Mouse (Mus musculus) left cerebral cortex, adult 18-20 months (tissue): ENCODE measurements around the gene Jph2. TPM values are rescaled to one million over a fixed set of nuclear protein-coding genes. Genes with fewer than 3 reads are reported as not detected.

Source experiments
- DNase-seq, 2 experiments: peaks; one replicate each; pipeline ENCODE4 v3.0.0; 2021 to 2022; ENCODE audit warnings: low spot score in 2 of 2, mixed read lengths in 1 of 2
- total RNA-seq, 2 experiments: library from RNA; stranded (reverse); gene quantifications; 2 replicates each; pipeline ENCODE4 v1.2.3; 2021

The Jph2 gene
- total RNA-seq, 2 experiments from 2014 or later, result 0.56 to 0.58 TPM

DNA sequence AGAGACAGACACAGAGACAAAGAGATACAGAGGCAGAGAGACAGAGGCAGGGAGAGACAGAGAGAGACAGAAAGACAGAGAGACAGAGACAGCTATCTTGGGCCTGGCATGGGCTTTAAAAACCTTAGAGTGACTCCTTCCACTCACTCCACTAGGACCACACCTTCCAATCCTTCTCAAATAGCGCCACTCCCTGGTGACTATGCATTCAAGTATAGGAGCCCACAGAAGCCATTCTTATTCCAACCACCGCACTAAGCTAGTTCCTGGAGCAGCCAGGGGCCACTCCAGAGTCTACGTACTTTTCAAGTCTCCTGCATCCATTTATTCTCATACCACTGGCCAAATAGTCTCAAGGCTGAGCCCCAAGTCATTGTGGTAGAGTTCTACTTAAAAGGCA, 79.0 kb downstream of the Jph2 start:
- DNase-seq, result no peak

DNA sequence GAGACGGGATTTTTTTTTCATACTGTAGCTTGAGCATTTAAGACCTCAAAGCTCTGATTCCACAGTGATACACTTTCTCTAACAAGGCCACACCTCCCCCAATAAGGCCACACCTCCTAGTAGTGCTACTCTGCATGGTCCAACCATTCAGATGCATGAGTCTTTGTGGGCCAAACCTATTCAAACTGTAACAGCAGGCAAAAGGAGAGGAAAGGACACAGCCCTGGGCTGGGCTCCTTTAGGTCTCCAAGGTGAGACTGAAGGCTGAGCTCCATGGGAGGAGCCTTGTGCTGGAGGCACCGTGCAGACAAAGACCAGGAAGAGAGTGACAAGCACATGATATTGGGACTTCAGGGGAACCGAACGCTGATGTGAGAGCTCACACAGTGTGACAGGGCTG, 80.5 kb downstream of the Jph2 start:
- DNase-seq, result no peak

DNA sequence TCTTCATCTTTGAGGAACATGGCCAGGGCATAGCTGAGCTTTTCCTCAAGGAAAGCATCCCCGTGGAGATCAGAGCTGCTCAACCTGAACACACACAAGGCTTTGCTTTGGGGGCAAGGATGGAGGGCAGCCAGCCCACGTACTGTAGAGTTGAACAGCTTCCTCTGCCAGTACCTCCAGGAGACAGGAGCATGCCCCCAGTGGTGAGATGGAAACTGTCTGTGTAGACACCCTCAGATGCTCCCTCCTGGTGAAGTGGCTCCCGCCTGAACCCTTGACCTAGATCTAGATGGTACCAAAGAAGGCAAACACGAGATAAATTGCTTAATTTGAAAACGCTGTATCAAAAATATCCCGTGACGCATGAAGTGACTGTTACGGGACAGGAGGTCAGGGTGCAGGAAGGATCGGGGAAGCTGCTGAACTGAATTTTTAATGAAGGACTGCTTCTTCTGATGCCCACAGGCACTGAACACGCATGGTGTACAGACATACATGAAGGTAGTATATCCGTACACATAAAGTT, 87.6 kb downstream of the Jph2 start:
- DNase-seq, result no peak

DNA sequence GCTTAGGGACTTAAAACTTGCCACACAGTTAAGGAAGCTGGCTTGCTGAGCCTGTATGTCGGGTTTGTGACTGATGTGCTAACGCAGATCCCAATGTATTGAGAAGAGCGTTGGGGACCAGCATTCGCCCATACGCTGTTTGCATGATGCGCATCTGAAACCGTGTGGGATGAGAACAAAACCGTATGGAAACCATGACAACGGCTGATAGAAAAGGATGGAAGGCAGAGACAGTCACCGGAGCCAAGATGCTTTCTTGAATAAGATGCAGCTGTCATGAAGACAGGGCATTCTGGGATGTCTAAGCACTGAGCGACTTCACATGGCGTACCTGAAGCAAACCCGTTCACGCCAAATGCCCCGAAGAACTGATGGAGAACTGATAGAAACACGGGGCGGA, 88.4 kb downstream of the Jph2 start:
- peak in 1 of 2 experiments; percentile 43 for DNase-seq

DNA sequence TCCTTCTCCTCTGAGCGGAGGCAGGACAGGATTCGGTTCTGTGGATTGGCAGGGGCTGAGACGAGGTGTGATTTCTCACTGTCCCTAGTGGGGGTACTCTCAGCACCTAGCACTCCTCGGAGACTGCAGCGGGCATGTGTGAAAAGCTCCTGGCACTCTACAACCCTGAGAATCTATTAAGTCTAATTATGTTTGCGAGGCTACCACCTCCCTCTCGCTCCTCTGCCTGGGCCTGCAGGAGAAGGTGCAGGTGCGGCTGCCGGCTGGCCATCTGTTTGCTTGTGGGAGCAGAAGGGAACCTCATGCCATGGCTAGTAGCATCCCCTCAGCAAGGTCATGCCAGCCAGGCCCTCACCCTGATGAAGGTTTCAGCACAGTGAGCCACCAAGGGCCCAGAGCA, 94.8 kb downstream of the Jph2 start:
- DNase-seq, result no peak

DNA sequence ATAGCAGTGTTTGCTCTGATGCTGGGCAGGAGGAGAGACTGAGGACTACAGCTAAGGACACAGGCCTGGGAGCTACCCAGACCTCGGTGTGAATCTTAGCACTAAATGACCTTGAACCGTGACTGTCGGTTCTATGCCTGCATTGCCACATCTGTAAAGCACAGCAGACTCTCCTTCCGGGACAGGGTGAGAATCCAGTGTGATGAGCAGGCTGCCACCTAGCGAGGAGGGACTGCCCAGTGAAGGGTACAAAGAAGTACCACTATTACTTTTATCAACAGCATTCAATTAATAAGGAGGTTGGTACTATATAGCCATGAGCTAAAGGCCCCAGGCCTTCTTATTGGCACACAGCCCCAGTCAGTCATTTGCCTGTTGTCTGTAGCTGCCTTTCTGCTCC, 96.2 kb downstream of the Jph2 start:
- no peak for DNase-seq

DNA sequence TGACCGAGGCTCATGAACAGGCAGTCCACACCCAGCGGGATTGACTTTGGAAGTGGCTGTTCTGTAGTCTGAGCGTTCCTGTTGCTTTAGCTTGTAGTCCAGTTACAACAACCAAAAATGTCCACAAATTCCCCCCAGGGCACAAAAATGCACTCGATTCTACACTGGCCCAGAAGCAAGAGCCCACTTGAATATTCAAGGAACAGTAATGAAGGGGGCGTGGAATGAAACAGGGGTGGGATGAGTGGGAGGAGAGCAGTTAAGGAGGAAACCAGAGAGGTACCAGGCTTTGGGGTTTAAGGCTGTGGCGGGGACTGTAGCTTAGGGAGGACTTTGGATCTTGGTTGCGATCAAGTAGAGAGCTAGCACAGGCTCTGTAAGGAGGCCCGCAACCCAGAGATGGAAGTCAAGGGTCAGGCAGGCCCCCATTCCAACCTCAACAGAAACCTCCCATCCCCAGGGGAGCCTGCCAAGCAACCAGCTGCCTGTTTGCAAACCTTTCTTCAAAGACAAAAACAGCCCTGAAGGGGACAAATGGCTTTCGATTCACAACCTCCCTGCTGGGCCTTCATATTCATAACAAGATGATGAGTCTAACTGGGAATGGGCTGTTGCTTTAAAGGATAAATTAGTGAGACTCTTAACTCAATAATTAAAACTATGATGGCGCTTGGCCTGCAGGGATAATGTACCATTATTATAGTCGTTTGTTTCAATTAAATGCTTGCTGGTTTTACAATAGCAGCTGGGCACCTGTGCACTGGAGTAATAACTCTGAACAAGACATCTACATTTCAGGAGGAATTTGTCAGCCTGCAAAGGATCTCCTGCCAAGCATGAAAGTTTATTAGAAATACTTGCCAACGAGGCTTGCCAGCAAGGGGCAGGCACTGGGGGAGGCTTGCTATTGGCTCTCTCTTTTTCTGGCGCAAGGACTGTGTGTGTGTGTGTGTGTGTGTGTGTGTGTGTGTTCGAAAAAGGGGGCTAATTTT, 97.4 kb downstream of the Jph2 start:
- DNase-seq, result no peak

DNA sequence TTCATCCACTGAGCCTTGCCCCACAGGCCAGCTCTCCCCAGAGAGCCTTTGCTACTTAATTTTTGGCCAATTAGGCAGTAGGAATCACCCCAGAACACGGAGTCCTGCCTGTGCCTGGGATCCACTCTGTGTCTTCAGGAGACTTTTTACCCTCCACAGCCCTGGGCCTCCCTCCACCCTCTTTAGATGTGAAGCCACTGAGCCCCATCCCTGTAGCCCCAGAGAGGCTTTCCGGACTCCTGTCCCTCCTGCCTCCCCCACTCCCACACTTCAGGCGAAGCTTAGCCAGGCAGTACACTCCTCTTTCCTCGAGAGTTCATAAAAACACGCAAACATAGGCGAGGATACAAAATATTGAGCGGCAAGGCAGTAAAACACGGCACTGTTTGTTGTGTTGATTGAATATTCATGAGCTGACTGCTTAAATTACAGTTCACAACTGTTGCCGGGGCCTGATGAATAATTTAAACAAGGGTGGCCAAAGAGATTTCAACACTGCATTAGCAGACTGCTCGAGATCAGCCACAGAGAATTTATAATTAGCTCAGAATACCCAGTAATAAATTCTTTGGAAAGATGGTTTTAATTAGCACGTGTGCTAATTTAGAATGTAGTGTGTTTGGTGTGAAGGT, 100.7 kb downstream of the Jph2 start:
- no peak for DNase-seq

DNA sequence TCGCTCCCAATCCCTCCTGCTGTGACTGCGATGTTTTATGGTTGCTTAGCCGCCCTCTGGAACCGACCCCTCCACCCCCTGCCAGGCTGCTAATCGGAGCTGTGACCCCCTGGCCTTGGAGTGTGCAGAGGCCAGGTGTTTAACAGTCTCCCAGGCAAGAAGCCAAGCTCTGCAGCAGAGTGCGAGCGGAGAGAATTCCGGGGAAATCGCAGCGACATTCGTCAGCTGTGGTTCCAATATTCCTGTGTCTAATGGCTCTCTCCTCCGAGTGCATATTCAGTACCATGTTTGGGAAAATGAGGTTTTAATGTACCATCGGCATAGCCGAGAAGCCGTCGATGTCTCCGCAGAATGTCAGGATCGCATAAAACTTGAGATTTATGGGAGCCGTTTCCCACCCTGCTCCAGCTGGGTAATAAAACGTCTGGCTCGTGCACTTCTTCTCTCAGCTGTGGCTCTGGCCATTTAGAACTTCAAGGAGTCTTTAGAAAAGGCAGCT, 108.9 kb downstream of the Jph2 start:
- DNase-seq, result peak in 1 of 2 experiments; percentile 14

Other genes with a start within 250 kb of the Jph2 start
- gene Tox2, start 194.9 kb downstream of the Jph2 start, total RNA-seq, result 10 to 100 TPM; 28.0 to 32.5 TPM
- 10 to 100 TPM; 22.2 to 25.0 TPM for gene Oser1, start 26.7 kb upstream of the Jph2 start, total RNA-seq
- 10 to 100 TPM; 71.5 to 73.3 TPM for gene Gdap1l1, start 40.5 kb upstream of the Jph2 start, total RNA-seq
- gene Fitm2, start 74.6 kb upstream of the Jph2 start, total RNA-seq, result 10 to 100 TPM; 20.1 to 20.8 TPM
- gene R3hdml, start 94.3 kb upstream of the Jph2 start, total RNA-seq, result not detected
- gene Hnf4a, start 108.8 kb upstream of the Jph2 start, total RNA-seq, result not detected
- 10 to 100 TPM; 66.3 to 68.8 TPM for gene Ttpal, start 204.3 kb upstream of the Jph2 start, total RNA-seq
- gene Serinc3, start 247.1 kb upstream of the Jph2 start, total RNA-seq, result 100 to 1,000 TPM; 223 to 236 TPM